Mouse (Mus musculus): ENCODE results near the gene Mmp2.
"Not testable (repeated sequence)": the region's sequence is repeated elsewhere in the genome, so short reads cannot be mapped to it uniquely, and the experiment has no call there.

Mmp2 gene

GRCm38 (mm10) chr8:92838616-92839015 lies 11.5 kb downstream of the Mmp2 start:
- DNase-seq (ENCODE audit: low spot score): no peak

GRCm38 (mm10) chr8:92839161-92839560 lies 12.1 kb downstream of the Mmp2 start:
- DNase-seq (ENCODE audit: low spot score): no peak

- DNase-seq (ENCODE audit: low spot score): no peak
Observed at GRCm38 (mm10) chr8:92839876-92840275, 12.8 kb downstream of the Mmp2 start.

- no peak for DNase-seq (ENCODE audit: low spot score)
Observed at GRCm38 (mm10) chr8:92846684-92847083, 19.6 kb downstream of the Mmp2 start.

GRCm38 (mm10) chr8:92847299-92847698 lies 20.2 kb downstream of the Mmp2 start:
- no peak for DNase-seq (ENCODE audit: low spot score)

GRCm38 (mm10) chr8:92849261-92849660 lies 22.2 kb downstream of the Mmp2 start:
- no peak for DNase-seq (ENCODE audit: low spot score)

GRCm38 (mm10) chr8:92850239-92850638 lies 23.1 kb downstream of the Mmp2 start:
- DNase-seq (ENCODE audit: low spot score): no peak

GRCm38 (mm10) chr8:92851381-92851780 lies 24.3 kb downstream of the Mmp2 start:
- no peak for DNase-seq (ENCODE audit: low spot score)

GRCm38 (mm10) chr8:92853188-92853983 lies 26.3 kb downstream of the Mmp2 start:
- DNase-seq (ENCODE audit: low spot score): no peak

GRCm38 (mm10) chr8:92854673-92855072 lies 27.6 kb downstream of the Mmp2 start:
- DNase-seq (ENCODE audit: low spot score): no peak

- DNase-seq (ENCODE audit: low spot score): peak; percentile 23
Observed at GRCm38 (mm10) chr8:92855171-92855894, 28.2 kb downstream of the Mmp2 start, which contains the start of gene Lpcat2. TSS of gene Lpcat2 (plus strand) at chr8:92855339.

- no peak for DNase-seq (ENCODE audit: low spot score)
Observed at GRCm38 (mm10) chr8:92856273-92856986, 29.3 kb downstream of the Mmp2 start.

- no peak for DNase-seq (ENCODE audit: low spot score)
Observed at GRCm38 (mm10) chr8:92858475-92859182, 31.5 kb downstream of the Mmp2 start.

- DNase-seq (ENCODE audit: low spot score): no peak
Observed at GRCm38 (mm10) chr8:92861977-92862376, 34.9 kb downstream of the Mmp2 start.

GRCm38 (mm10) chr8:92870281-92870680 lies 43.2 kb downstream of the Mmp2 start:
- DNase-seq (ENCODE audit: low spot score): no peak

- DNase-seq (ENCODE audit: low spot score): no peak
Observed at GRCm38 (mm10) chr8:92872063-92872759, 45.1 kb downstream of the Mmp2 start.

GRCm38 (mm10) chr8:92875795-92876194 lies 48.7 kb downstream of the Mmp2 start:
- DNase-seq (ENCODE audit: low spot score): no peak

GRCm38 (mm10) chr8:92881247-92881646 lies 54.2 kb downstream of the Mmp2 start:
- DNase-seq (ENCODE audit: low spot score): no peak

GRCm38 (mm10) chr8:92883771-92884170 lies 56.7 kb downstream of the Mmp2 start:
- DNase-seq (ENCODE audit: low spot score): no peak

- not testable (repeated sequence) for DNase-seq (ENCODE audit: low spot score)
Observed at GRCm38 (mm10) chr8:92892216-92892615, 65.1 kb downstream of the Mmp2 start.

GRCm38 (mm10) chr8:92893870-92894269 lies 66.8 kb downstream of the Mmp2 start:
- no peak for DNase-seq (ENCODE audit: low spot score)
